Mouse (Mus musculus): Measurements from ENCODE around the gene Slc23a4. TPM values are rescaled to one million over a fixed set of nuclear protein-coding genes. Genes with fewer than 3 reads are reported as not detected.

The Slc23a4 gene
- 1.3 TPM for polyA plus RNA-seq (2017; shearing (Covaris generic))

DNA sequence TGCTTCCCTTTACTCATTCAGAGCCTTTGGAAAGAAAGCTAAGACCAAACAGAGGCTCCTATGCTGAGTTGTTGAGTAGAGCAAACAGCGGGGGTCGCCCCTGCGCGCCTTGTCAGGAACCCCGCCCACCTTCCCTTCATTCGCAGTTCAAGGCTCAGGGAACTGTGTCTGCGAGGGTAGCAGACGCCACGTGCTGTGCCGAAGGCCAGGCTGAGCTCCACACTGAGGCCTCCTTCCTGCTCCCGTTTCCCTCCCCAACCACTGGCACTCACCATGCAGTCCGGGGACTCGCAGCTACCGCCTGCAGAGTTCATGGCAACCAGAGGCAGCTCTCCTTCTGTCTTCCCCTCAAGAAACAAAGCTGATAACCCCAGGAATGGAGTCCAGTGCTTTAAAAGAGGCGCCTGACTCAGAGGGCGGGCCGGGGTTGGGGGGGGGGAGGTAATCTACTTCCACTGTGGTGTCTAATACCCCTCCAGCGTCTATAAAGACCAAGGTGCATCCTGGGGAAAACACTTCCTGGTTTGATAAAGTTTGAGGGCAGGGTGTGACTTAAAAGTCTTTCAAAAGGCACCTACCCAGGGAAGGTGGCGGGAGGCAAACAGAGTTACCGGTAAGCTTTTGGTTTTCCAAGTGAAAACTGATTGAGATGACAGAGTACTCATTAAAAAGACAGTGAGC, at the start of gene Slc23a4:
TSS of gene Slc23a4 (minus strand) at position 324 of the 681 bp plus-strand sequence.

DNA sequence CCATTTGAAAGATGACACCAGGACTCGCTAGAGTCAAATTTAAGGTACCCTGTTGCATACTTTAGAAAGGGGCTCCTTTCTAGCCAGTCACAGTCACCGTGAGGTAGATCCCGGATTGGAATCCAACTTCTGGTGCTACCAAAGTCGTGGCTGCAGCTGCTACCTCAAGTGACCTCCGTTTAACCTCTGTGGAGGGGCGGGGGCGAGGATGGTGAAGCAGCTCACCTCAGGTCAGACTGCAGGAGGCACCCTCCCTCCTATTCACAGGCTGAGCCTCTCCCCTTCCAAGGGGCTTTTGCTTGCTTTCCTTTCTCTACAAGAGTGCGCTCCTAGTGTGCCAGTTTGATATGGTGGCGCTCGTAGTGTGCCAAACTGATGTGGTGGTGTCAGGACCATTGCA, 68.2 kb downstream of the Slc23a4 start, which contains the start of gene Stra8:
TSS of gene Stra8 (plus strand) at position 208 of the 400 bp plus-strand sequence.

DNA sequence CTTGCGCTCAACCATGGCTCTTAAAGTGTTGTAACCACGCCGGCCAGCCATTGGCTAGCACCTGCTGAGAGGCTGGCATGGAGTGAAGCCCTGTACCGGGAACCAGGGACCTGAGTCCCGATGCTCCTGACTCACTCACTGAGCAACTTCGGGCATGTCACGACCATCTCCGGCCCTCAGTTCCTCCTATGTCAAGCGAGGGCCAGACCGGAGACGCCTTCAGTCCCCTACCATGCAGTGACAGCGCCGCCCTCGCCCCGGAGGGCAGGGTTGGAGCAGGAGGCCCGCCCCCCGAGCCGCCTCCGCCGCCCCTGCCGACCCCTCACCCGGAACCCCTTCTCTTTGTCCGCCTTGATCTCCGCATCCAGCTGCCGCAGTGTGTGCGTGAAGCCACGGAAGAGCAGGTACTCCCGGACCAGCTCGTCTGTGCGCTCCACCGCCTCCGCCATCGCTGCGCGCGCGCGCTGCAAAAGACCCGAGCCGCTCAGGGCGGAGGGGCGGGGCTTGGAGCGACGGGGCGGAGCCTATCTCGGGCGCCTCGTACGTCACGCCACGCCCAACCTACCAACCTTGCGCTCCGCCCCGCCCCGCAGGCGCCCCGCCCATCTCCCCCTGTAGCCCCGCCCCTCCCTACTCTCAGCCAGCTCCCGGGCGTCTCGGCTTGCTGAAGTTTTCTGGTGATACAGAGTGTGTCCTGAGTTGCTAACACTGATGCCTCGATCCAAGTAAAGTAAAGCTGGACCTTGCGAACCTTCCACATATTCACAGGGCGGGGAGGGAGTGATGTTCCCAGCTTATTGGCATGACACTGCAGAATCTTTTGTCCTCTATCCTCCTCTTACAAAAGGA, 77.6 kb downstream of the Slc23a4 start, which contains the start of gene Wdr91:
TSS of gene Wdr91 (minus strand) at position 506 of the 849 bp plus-strand sequence.

Other genes starting within 250 kb of the Slc23a4 start
- 2.1 TPM for gene Agbl3, start 208.0 kb downstream of the Slc23a4 start, polyA plus RNA-seq (2017; shearing (Covaris generic))
- 9.0 TPM for gene Tmem140, start 125.3 kb downstream of the Slc23a4 start, polyA plus RNA-seq (2017; shearing (Covaris generic))
- gene Cyren, start 110.3 kb downstream of the Slc23a4 start, polyA plus RNA-seq (2017; shearing (Covaris generic)) = 7.8 TPM
- 23.4 TPM for gene Wdr91, start 77.5 kb downstream of the Slc23a4 start, polyA plus RNA-seq (2017; shearing (Covaris generic))
- not detected for gene Stra8, start 68.2 kb downstream of the Slc23a4 start, polyA plus RNA-seq (2017; shearing (Covaris generic))
- gene Cnot4, start 145.3 kb upstream of the Slc23a4 start, polyA plus RNA-seq (2017; shearing (Covaris generic)) = 57.1 TPM
- 32.2 TPM for gene Nup205, start 189.0 kb upstream of the Slc23a4 start, polyA plus RNA-seq (2017; shearing (Covaris generic))

Measured in CD4-positive, CD25-positive, alpha-beta regulatory T cell (primary cell).